Mouse (Mus musculus): ENCODE measurements around the gene 4933406M09Rik. TPM values are rescaled to one million over a fixed set of nuclear protein-coding genes. Genes with fewer than 3 reads are reported as not detected.

4933406M09Rik gene
- polyA plus RNA-seq, 1 experiment from 2014 or later = not detected

DNA sequence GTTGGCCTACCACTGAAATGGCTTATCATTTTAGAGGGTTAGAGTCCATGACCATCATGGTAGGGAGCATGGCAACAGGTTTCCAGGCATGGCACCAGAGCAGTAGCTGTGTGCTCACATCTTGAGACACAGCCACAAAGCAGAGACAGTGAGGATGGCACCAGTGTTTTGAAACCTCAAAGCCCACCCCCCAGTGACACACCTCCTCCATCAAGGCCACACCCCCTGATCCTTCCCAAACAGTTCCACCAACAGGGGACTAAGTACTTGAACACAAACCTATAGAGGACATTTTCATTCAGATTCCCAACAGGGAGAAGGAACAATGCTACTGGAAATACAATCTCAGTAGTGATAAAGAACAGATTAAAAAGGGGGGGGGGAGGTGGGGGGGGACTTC lies 564 bp upstream of the 4933406M09Rik start:
- no peak overlapping the region for H3K27ac ChIP-seq
- no peak for ATAC-seq
- no peak overlapping the region for H3K9ac ChIP-seq
- H3K9me3 ChIP-seq (replicated peaks) = 0 out of 2 replicates have a peak, but pooled peaks cover 4% of the 10 kb centered on the region
- no peak overlapping the region for H3K4me2 ChIP-seq
- H3K4me1 ChIP-seq = no peaks in the 10 kb centered on the region
- peaks cover 25% of the 10 kb centered on the region for H3K27me3 ChIP-seq (replicated peaks)
- no peak overlapping the region for H3K4me3 ChIP-seq
- H3K36me3 ChIP-seq = no peaks in the 10 kb centered on the region

- 58% methylated on average over 5 of the region's 5 CpGs for WGBS (ENCODE audit: insufficient replicate concordance)
- Histone ChIP-seq H3K9ac (no peak overlapping the region), H3K36me3 (no peaks in the 10 kb centered on the region), H3K4me2 (no peak overlapping the region), H3K9me3 (replicated peaks) (no peaks in the 10 kb centered on the region), H3K27me3 (replicated peaks) (peaks cover 10% of the 10 kb centered on the region; the same call in 1 of the 2 replicates), H3K27ac (no peak overlapping the region), H3K4me3 (no peak overlapping the region), H3K4me1 (no peaks in the 10 kb centered on the region)
- ATAC-seq = no peak
These were observed 8.1 kb downstream of the 4933406M09Rik start for GRCm38 (mm10) chr1:134393827-134394226.

DNA sequence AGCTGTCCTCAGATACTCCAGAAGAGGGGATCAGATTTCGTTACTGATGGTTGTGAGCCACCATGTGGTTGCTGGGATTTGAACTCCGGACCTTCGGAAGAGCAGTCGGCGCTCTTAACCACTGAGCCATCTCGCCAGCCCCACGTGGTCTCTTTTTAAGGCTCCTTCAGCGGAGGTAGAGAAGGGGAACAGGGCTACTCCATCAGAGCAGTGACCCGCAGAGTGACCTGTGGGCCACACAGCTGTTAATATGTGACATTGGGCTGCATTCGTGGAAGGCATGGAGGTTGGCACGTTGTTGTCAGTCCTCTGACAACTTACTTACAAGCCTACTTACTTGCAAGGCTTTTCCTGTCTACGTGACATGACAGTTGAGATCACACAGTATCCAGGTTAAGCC lies 12.5 kb downstream of the 4933406M09Rik start:
- Histone ChIP-seq H3K27ac (no peak overlapping the region), H3K9me3 (replicated peaks) (peaks cover 6% of the 10 kb centered on the region; the same call in 1 of the 2 replicates), H3K4me3 (no peak overlapping the region), H3K4me1 (no peaks in the 10 kb centered on the region), H3K36me3 (no peaks in the 10 kb centered on the region), H3K27me3 (replicated peaks) (no peaks in the 10 kb centered on the region; the same call in 1 of the 2 replicates), H3K4me2 (no peak overlapping the region), H3K9ac (no peak overlapping the region)
- WGBS (ENCODE audit: insufficient replicate concordance) = 83% methylated on average over 12 of the region's 12 CpGs
- no peak for ATAC-seq

DNA sequence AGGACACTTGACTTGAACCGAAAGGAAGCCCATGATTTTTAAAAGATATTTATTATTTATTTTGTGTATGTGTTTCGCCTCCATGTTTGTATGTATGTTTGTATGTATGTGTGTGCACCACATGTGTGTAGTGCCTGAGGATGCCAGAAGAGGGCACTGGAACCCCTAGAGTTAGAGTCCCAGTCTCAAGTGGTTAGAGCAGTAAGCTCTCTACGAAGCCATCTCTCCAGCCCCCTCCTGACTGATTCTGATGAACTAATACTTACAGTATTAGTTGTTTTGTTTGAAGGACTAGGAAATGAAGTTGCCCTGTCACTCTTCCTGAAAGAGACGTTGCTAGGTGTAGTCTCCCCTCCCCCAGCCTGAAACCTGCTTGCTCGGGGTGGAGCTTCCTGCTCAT lies 14.0 kb downstream of the 4933406M09Rik start:
- H3K4me1 ChIP-seq = no peaks in the 10 kb centered on the region
- WGBS (ENCODE audit: insufficient replicate concordance) = 69% methylated on average over 5 of the region's 5 CpGs
- ATAC-seq = peak; percentile 46; the same call in 1 of the 2 replicates

DNA sequence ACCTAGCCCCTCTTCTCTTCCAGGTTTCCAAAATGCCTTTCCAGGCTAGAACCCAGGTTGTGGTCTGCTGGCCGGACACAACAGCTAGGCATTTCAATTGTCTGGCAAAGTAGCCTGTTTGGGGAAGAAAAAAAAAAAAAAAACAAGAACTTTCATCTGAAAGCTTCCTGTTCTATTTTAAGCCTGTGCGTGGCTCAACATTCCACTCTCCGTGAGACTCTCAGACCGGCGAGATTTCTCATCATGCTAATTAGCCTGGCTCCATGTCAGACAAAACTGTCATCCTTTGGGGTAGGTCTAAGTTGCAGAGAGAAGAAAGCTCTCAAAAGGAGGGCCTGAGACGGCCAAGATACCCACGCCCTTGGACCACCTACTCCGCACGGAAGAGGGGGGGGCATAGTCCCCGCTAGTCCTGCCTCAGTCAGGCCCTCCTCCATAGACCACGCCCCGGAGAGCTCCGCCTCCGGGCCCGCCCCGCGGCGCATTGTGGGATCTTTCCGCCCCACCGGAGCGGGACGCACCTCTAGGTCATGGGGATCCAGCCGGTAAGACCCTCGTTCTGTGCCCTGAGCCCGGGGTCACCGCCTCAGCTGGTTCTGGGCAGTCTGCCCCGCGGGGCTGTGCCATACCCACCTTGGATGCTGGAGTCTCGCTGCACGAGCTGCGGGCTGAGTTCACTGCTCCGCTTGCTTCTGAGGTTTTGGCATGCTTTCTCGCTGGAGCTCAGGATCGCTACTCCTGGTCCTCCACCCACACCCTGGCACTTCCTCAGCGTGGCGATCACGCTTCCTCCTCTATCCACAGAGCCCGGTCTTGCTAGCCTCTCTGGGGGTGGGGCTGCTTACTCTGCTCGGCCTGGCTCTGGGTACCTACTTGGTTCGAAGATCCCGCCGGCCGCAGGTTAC lies 20.0 kb downstream of the 4933406M09Rik start, which contains the start of gene Cyb5r1:
TSS of gene Cyb5r1 (plus strand) at position 51 of the 905 bp plus-strand sequence.
- H3K27ac ChIP-seq = peak within 1 kb of the TSS; percentile 85
- H3K27me3 ChIP-seq (replicated peaks) = no peaks in the 10 kb centered on the region
- peaks cover 12% of the 10 kb centered on the region for H3K4me1 ChIP-seq
- no peaks in the 10 kb centered on the region for H3K9me3 ChIP-seq (replicated peaks)
- peak within 1 kb of the TSS; percentile 83 for H3K4me2 ChIP-seq
- 3% methylated on average over 43 of the region's 43 CpGs for WGBS (ENCODE audit: insufficient replicate concordance)
- peak; percentile 97 for ATAC-seq
- H3K9ac ChIP-seq = peak within 1 kb of the TSS; percentile 81
- H3K36me3 ChIP-seq = peaks cover 35% of the 10 kb centered on the region
- H3K4me3 ChIP-seq = peak within 1 kb of the TSS; percentile 81

More for the DNA sequence above, 14.0 kb downstream of the 4933406M09Rik start:
- Histone ChIP-seq H3K9me3 (replicated peaks) (peaks cover 6% of the 10 kb centered on the region; the same call in 1 of the 2 replicates), H3K4me2 (no peak overlapping the region), H3K4me3 (no peak overlapping the region), H3K36me3 (no peaks in the 10 kb centered on the region), H3K9ac (no peak overlapping the region), H3K27ac (no peak overlapping the region), H3K27me3 (replicated peaks) (no peaks in the 10 kb centered on the region; the same call in 1 of the 2 replicates)

DNA sequence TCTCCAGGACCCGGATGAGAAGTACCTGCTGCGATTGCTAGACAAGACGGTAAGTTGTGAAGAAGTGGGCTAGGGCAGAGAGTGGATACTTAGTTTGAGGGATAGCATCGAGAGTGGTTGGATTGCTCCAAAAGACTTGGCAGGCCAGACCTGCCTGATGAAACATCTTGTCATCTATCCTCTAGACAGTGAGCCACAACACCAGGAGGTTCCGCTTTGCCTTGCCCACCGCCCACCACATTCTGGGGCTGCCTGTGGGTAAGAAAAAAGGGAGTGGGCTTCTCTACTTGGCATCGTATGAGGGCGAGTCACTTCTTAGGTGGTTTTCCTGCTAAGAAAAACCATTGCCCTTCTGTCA lies 20.7 kb downstream of the 4933406M09Rik start:
- peak overlapping the region; percentile 81 for H3K9ac ChIP-seq
- peaks cover 42% of the 10 kb centered on the region for H3K36me3 ChIP-seq
- ATAC-seq = peak; percentile 25
- peak overlapping the region; percentile 85 for H3K27ac ChIP-seq
- H3K9me3 ChIP-seq (replicated peaks) = no peaks in the 10 kb centered on the region
- peaks cover 12% of the 10 kb centered on the region for H3K4me1 ChIP-seq
- WGBS (ENCODE audit: insufficient replicate concordance) = 23% methylated on average over 8 of the region's 8 CpGs
- peak overlapping the region; percentile 81 for H3K4me3 ChIP-seq
- no peaks in the 10 kb centered on the region for H3K27me3 ChIP-seq (replicated peaks)
- H3K4me2 ChIP-seq = peak overlapping the region; percentile 83

DNA sequence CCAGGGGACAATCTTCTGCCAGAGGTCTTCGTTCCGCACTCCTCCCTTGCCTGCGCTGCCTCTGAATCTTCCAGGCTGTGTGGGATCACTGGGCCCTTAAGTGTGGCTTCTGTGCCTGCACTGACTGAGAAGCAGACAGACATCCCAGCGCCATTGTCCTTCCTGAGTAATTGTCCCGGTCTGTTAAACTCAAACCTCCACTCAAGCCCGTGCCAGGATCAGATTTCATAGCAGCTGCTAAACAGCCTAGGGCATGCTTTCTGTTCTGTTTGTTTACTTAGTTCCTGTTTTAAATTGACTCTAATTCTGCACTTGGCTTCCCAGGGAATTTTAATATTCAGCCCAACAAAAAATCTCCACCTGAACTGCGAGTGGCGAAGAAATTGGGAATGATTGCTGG lies 22.3 kb downstream of the 4933406M09Rik start:
- no peaks in the 10 kb centered on the region for H3K27me3 ChIP-seq (replicated peaks)
- H3K36me3 ChIP-seq = peaks cover 51% of the 10 kb centered on the region
- peaks cover 12% of the 10 kb centered on the region for H3K4me1 ChIP-seq
- no peak overlapping the region for H3K4me2 ChIP-seq
- H3K9me3 ChIP-seq (replicated peaks) = no peaks in the 10 kb centered on the region
- no peak overlapping the region for H3K27ac ChIP-seq
- WGBS (ENCODE audit: insufficient replicate concordance) = 88% methylated on average over 8 of the region's 8 CpGs
- no peak for ATAC-seq
- no peak overlapping the region for H3K4me3 ChIP-seq
- H3K9ac ChIP-seq = no peak overlapping the region

- H3K4me2 ChIP-seq = no peak overlapping the region
- ATAC-seq = no peak
- H3K36me3 ChIP-seq = peaks cover 51% of the 10 kb centered on the region
- 85% methylated on average over 9 of the region's 9 CpGs for WGBS (ENCODE audit: insufficient replicate concordance)
- H3K4me3 ChIP-seq = no peak overlapping the region
- no peak overlapping the region for H3K9ac ChIP-seq
- H3K27me3 ChIP-seq (replicated peaks) = no peaks in the 10 kb centered on the region
- peaks cover 22% of the 10 kb centered on the region for H3K4me1 ChIP-seq
- H3K9me3 ChIP-seq (replicated peaks) = no peaks in the 10 kb centered on the region
- no peak overlapping the region for H3K27ac ChIP-seq
These were observed 26.2 kb downstream of the 4933406M09Rik start for GRCm38 (mm10) chr1:134411706-134412629.

GRCm38 (mm10) chr1:134414038-134414437 lies 28.3 kb downstream of the 4933406M09Rik start:
- Histone ChIP-seq H3K4me2 (peak overlapping the region; percentile 74), H3K4me3 (no peak overlapping the region), H3K36me3 (peaks cover 40% of the 10 kb centered on the region), H3K4me1 (peaks cover 39% of the 10 kb centered on the region), H3K27ac (peak overlapping the region; percentile 97), H3K9ac (no peak overlapping the region), H3K27me3 (replicated peaks) (no peaks in the 10 kb centered on the region), H3K9me3 (replicated peaks) (no peaks in the 10 kb centered on the region)
- 52% methylated on average over 2 of the region's 2 CpGs for WGBS (ENCODE audit: insufficient replicate concordance)
- ATAC-seq = no peak

GRCm38 (mm10) chr1:134414501-134415167 lies 28.9 kb downstream of the 4933406M09Rik start:
- no peak for ATAC-seq
- Histone ChIP-seq H3K9me3 (replicated peaks) (no peaks in the 10 kb centered on the region), H3K27me3 (replicated peaks) (no peaks in the 10 kb centered on the region), H3K36me3 (peaks cover 34% of the 10 kb centered on the region), H3K27ac (peak overlapping the region; percentile 97), H3K4me3 (peak overlapping the region; percentile 93), H3K4me2 (peak overlapping the region; percentile 74), H3K4me1 (peaks cover 45% of the 10 kb centered on the region), H3K9ac (peak overlapping the region; percentile 71)
- 16% methylated on average over 11 of the region's 11 CpGs for WGBS (ENCODE audit: insufficient replicate concordance)

- Histone ChIP-seq H3K9me3 (replicated peaks) (no peaks in the 10 kb centered on the region), H3K36me3 (peaks cover 27% of the 10 kb centered on the region), H3K27me3 (replicated peaks) (no peaks in the 10 kb centered on the region), H3K27ac (peak within 1 kb of the TSS; percentile 97), H3K9ac (peak within 1 kb of the TSS; percentile 94), H3K4me1 (peaks cover 52% of the 10 kb centered on the region), H3K4me3 (peak within 1 kb of the TSS; percentile 93), H3K4me2 (peak within 1 kb of the TSS; percentile 74)
- WGBS (ENCODE audit: insufficient replicate concordance) = under 1% methylated on average over 51 of the region's 77 CpGs
- ATAC-seq = peak; percentile 98
These were observed 29.6 kb downstream of the 4933406M09Rik start, which contains the start of gene Adipor1 for GRCm38 (mm10) chr1:134415168-134415831. TSS of gene Adipor1 (plus strand) at chr1:134415378.

Data from liver, embryonic 12.5 days (tissue).